Comparison of ENCODE assay signal across 8 mouse cellular contexts in genomic region chr12:3981350-3982131, GRCm38 (mm10). TPM values are rescaled to one million over a fixed set of nuclear protein-coding genes. Genes with fewer than 3 reads are reported as not detected.
DNase-seq lines count a peak whose midpoint lies in the region; ATAC-seq and TF ChIP-seq lines count a peak whose summit lies in the region.

No protein-coding gene starts in this region.

- peak overlapping the region; percentile 42 to 46 for H3K4me3 ChIP-seq in heart, embryonic 14.5 days (ENCODE audit: control insufficient read depth in 1 of 2, insufficient read depth in 1 of 2, low read depth in 1 of 2, low read length in 2 of 2)
- H3K4me3 ChIP-seq in liver, embryonic 11.5 days (ENCODE audit: low read depth, low read length), result peak overlapping the region; percentile 47
- no peak overlapping the region for H3K4me3 ChIP-seq in myocyte
- peak overlapping the region; percentile 47 for H3K4me3 ChIP-seq in stomach, embryonic 15.5 days (replicated peaks)

- TF ChIP-seq POLR2A in myocyte (IDR thresholded peaks at IDR 0.05; ENCODE audit: insufficient read length, low read depth), result no peak

- H3K27ac ChIP-seq in heart, embryonic 14.5 days (replicated peaks in 1 of 2; ENCODE audit: control insufficient read depth in 1 of 2, insufficient read depth in 1 of 2, low read depth in 2 of 2, low read length in 2 of 2), result peak overlapping the region; percentile 6 to 19; a peak in 1 of 4 replicates
- H3K27ac ChIP-seq in liver, embryonic 11.5 days (ENCODE audit: low read depth, low read length), result no peak overlapping the region
- H3K27ac ChIP-seq in stomach, embryonic 15.5 days, result peak overlapping the region; percentile 73

- peak overlapping the region; percentile 64 for H3K9ac ChIP-seq in heart, embryonic 14.5 days (ENCODE audit: low read length)
- no peak overlapping the region; the same call in 1 of the 2 replicates for H3K9ac ChIP-seq in liver, embryonic 11.5 days (ENCODE audit: low read depth, low read length)
- H3K9ac ChIP-seq in stomach, embryonic 15.5 days, result 0 out of 2 replicates have a peak overlapping the region, but pooled peaks have one; percentile 14

- peaks cover 26% of the 10 kb centered on the region for H3K36me3 ChIP-seq in heart, embryonic 14.5 days (ENCODE audit: control insufficient read depth, insufficient read depth, low read length)
- H3K36me3 ChIP-seq in liver, embryonic 11.5 days (ENCODE audit: control insufficient read depth, insufficient read depth, low read length), result no peaks in the 10 kb centered on the region
- H3K36me3 ChIP-seq in myocyte (ENCODE audit: control insufficient read depth, insufficient read depth), result no peaks in the 10 kb centered on the region
- no peaks in the 10 kb centered on the region for H3K36me3 ChIP-seq in stomach, embryonic 15.5 days

- no peaks in the 10 kb centered on the region for H3K27me3 ChIP-seq in heart, embryonic 14.5 days (ENCODE audit: control insufficient read depth, insufficient read depth, low read length)
- H3K27me3 ChIP-seq in liver, embryonic 11.5 days (replicated peaks; ENCODE audit: control insufficient read depth, insufficient read depth, low read length), result peaks cover 16% of the 10 kb centered on the region
- peaks cover 16% of the 10 kb centered on the region for H3K27me3 ChIP-seq in myocyte (ENCODE audit: control insufficient read depth, insufficient read depth, insufficient read length)
- H3K27me3 ChIP-seq in stomach, embryonic 15.5 days (replicated peaks), result no peaks in the 10 kb centered on the region

- H3K4me1 ChIP-seq in heart, embryonic 14.5 days (ENCODE audit: control insufficient read depth in 2 of 2, insufficient read depth in 2 of 2, low read length in 2 of 2), result peaks cover 3 to 15% of the 10 kb centered on the region in 2 experiments; a peak in 3 of 4 replicates
- H3K4me1 ChIP-seq in liver, embryonic 11.5 days (replicated peaks; ENCODE audit: control insufficient read depth, insufficient read depth, low read length), result peaks cover 5% of the 10 kb centered on the region; the same call in 1 of the 2 replicates
- H3K4me1 ChIP-seq in stomach, embryonic 15.5 days, result peaks cover 15% of the 10 kb centered on the region

- peak; percentile 24 to 47 for DNase-seq in CD8-positive naive resting alpha-beta T cell, adult 2 months (ENCODE audit: low read depth in 2 of 2, low spot score in 2 of 2)
- peak; percentile 15 for DNase-seq in c-Kit-negative CD71-positive TER-119-positive erythroid progenitor cells, embryonic 14.5 days (ENCODE audit: low read depth, low spot score)
- peak; percentile 88 for DNase-seq in fibroblast of lung, adult 2 months (ENCODE audit: low read depth)
- peak; percentile 91 for DNase-seq in kidney, postnatal 10 days
- DNase-seq in liver, embryonic 11.5 days (ENCODE audit: low spot score), result peak; percentile 82

- no peaks in the 10 kb centered on the region for H3K9me3 ChIP-seq in heart, embryonic 14.5 days (ENCODE audit: control insufficient read depth, low read length)
- H3K9me3 ChIP-seq in liver, embryonic 11.5 days (ENCODE audit: control insufficient read depth, low read length), result no peaks in the 10 kb centered on the region
- no peaks in the 10 kb centered on the region for H3K9me3 ChIP-seq in stomach, embryonic 15.5 days

- ATAC-seq in heart, embryonic 14.5 days (ENCODE audit: insufficient number of reproducible peaks, insufficient read depth, low FRiP score, low read depth), result peak; percentile 90
- peak; percentile 94 for ATAC-seq in liver, embryonic 11.5 days (replicated peaks; ENCODE audit: low FRiP score)
- ATAC-seq in stomach, embryonic 15.5 days (ENCODE audit: insufficient read depth, low FRiP score, low read depth), result peak; percentile 97

- H3K4me2 ChIP-seq in heart, embryonic 14.5 days (ENCODE audit: low read length), result peak overlapping the region; percentile 82
- H3K4me2 ChIP-seq in liver, embryonic 11.5 days, result peak overlapping the region; percentile 85
- peak overlapping the region; percentile 34 for H3K4me2 ChIP-seq in myocyte (ENCODE audit: low read depth)
- H3K4me2 ChIP-seq in stomach, embryonic 15.5 days, result peak overlapping the region; percentile 92

- H3K79me2 ChIP-seq in myocyte (ENCODE audit: control insufficient read depth, insufficient read depth), result no peaks in the 10 kb centered on the region

- WGBS in heart, embryonic 14.5 days, result under 1% methylated on average over 40 of the region's 41 CpGs
- under 1% methylated on average over 41 of the region's 41 CpGs for WGBS in liver, embryonic 11.5 days
- WGBS in stomach, embryonic 15.5 days, result under 1% methylated on average over 40 of the region's 41 CpGs

- no peak overlapping the region for H3ac ChIP-seq in myocyte (ENCODE audit: control insufficient read depth, insufficient read length)

TF ChIP-seq in myocyte, 11 proteins besides CTCF, POLR2A, EP300 and RAD21:
- no peak for TF ChIP-seq TCF12 (IDR thresholded peaks at IDR 0.05; ENCODE audit: insufficient read depth, poor library complexity, severe bottlenecking)
- no peak for TF ChIP-seq CEBPB (IDR thresholded peaks at IDR 0.05; ENCODE audit: insufficient read depth, poor library complexity, severe bottlenecking)
- TF ChIP-seq MYOD1 (IDR thresholded peaks at IDR 0.05; ENCODE audit: control insufficient read depth in 1 of 3, insufficient read length in 2 of 3, low read depth in 2 of 3), result no peak

RNA-seq across cellular contexts. Expression of gene Pomc, which starts 26.8 kb away (rescaled TPM):
- polyA plus RNA-seq in heart, embryonic 14.5 days (2014; fragmentation: Nextera tagmentation; extraction: Ambion mirVana), result 1.5 and 2.5 TPM in 2 replicates
- polyA plus RNA-seq in liver, embryonic 11.5 days (2014; fragmentation: Nextera tagmentation; extraction: Ambion mirVana), result 1.4 and 1.7 TPM in 2 replicates
- not detected for polyA plus RNA-seq in myocyte (2012; fragmentation: generic; extraction: Trizol)
- 1.7 and 2.7 TPM in 2 replicates for polyA plus RNA-seq in stomach, embryonic 15.5 days (2015; fragmentation: Nextera tagmentation; extraction: Ambion mirVana)

RNA-seq across cellular contexts. Expression of gene Efr3b, which starts 57.2 kb away (rescaled TPM):
- 4.4 and 5.6 TPM in 2 replicates for polyA plus RNA-seq in heart, embryonic 14.5 days (2014; fragmentation: Nextera tagmentation; extraction: Ambion mirVana)
- polyA plus RNA-seq in liver, embryonic 11.5 days (2014; fragmentation: Nextera tagmentation; extraction: Ambion mirVana), result 0.73 and 0.88 TPM in 2 replicates
- polyA plus RNA-seq in myocyte (2012; fragmentation: generic; extraction: Trizol), result 0.02 TPM
- polyA plus RNA-seq in stomach, embryonic 15.5 days (2015; fragmentation: Nextera tagmentation; extraction: Ambion mirVana), result 2.8 and 3.4 TPM in 2 replicates

Comparison
In these comparisons a context has a peak if more than half of its experiments do, and no peak if none do; other contexts are left out.
1. DNase-seq: peak in every context shown above with its lines; median percentile 91 in kidney, postnatal 10 days; 88 in fibroblast of lung, adult 2 months; 82 in liver, embryonic 11.5 days; 36 in CD8-positive naive resting alpha-beta T cell, adult 2 months; 15 in c-Kit-negative CD71-positive TER-119-positive erythroid progenitor cells, embryonic 14.5 days.
2. H3K4me2 ChIP-seq: peak in every context shown above with its lines; median percentile 92 in stomach, embryonic 15.5 days; 85 in liver, embryonic 11.5 days; 82 in heart, embryonic 14.5 days; 34 in myocyte.